Mouse (Mus musculus): ENCODE data around the gene Gm21985.

- TF ChIP-seq CTCF (IDR thresholded peaks at IDR 0.05; ENCODE audit: borderline replicate concordance, extremely low read depth, insufficient read depth, insufficient read length) (no peak), POLR2A (IDR thresholded peaks at IDR 0.05; ENCODE audit: borderline replicate concordance, extremely low read depth, insufficient read depth, insufficient read length, poor library complexity, severe bottlenecking) (no peak)
These were observed 107.0 kb downstream of the Gm21985 start for GRCm38 (mm10) chr2:112373141-112373540.

All from brain, embryonic 14.5 days (tissue).